Mouse (Mus musculus) liver, embryonic 11.5 days (tissue): Measurements from ENCODE around the gene Qdpr. TPM values are rescaled to one million over a fixed set of nuclear protein-coding genes. Genes with fewer than 3 reads are reported as not detected.

Experiments used
- ATAC-seq: fragments of 200-750 bp; cut with Nextera tagmentation; replicated peaks from 2 replicates; pipeline ENCODE4 v1.8.0; 2017; ENCODE audit warnings: moderate number of reproducible peaks, mild to moderate bottlenecking, moderate TSS enrichment, moderate library complexity; ENCODE audit not compliant: low FRiP score
- DNase-seq: peaks from one replicate; pipeline ENCODE4 v3.0.0-alpha.2; 2017; ENCODE audit warnings: low spot score
- H3K27ac ChIP-seq: fragments of 300-500 bp; sonication (generic); 2 replicates; pipeline ENCODE4 v1.5.1; 2014; ENCODE audit warnings: mild to moderate bottlenecking, low read depth, low read length, control low read depth
- H3K27me3 ChIP-seq: fragments of 300-500 bp; sonication (generic); replicated peaks from 2 replicates; pipeline ENCODE4 v1.6.1; 2014; ENCODE audit warnings: low read length, mixed read lengths; ENCODE audit not compliant: control insufficient read depth, insufficient read depth
- H3K36me3 ChIP-seq: fragments of 300-500 bp; sonication (generic); 2 replicates; pipeline ENCODE4 v1.6.1; 2014; ENCODE audit warnings: mild to moderate bottlenecking, low read length, moderate library complexity, mixed read lengths; ENCODE audit not compliant: control insufficient read depth, insufficient read depth
- H3K4me1 ChIP-seq: fragments of 300-500 bp; sonication (generic); replicated peaks from 2 replicates; pipeline ENCODE4 v1.6.1; 2014; ENCODE audit warnings: low read length, mixed read lengths; ENCODE audit not compliant: control insufficient read depth, insufficient read depth
- H3K4me2 ChIP-seq: fragments of 300-500 bp; sonication (generic); 2 replicates; pipeline ENCODE4 v1.6.1; 2014; ENCODE audit warnings: mild to moderate bottlenecking, control low read depth, moderate library complexity
- H3K4me3 ChIP-seq: fragments of 300-500 bp; sonication (generic); 2 replicates; pipeline ENCODE4 v1.5.1; 2014; ENCODE audit warnings: low read depth, low read length, control low read depth
- H3K9ac ChIP-seq: fragments of 300-500 bp; sonication (generic); 2 replicates; pipeline ENCODE4 v1.6.1; 2014; ENCODE audit warnings: low read depth, low read length, control low read depth
- H3K9me3 ChIP-seq: fragments of 300-500 bp; sonication (generic); 2 replicates; pipeline ENCODE4 v1.6.1; 2016; ENCODE audit warnings: low read length, inconsistent platforms, mixed read lengths; ENCODE audit not compliant: control insufficient read depth
- WGBS: fragments of 180-500 bp; shearing (Covaris S2); extraction: QIAGEN DNeasy Blood & Tissue Kit; methylation state at CpG from one replicate; pipeline ENCODE4 v1.1.7; 2014; 5-methylcytosine and 5-hydroxymethylcytosine counted together
- polyA plus RNA-seq: library from polyadenylated mRNA; unstranded; fragments of >200 nt; fragmentation: Nextera tagmentation; extraction: Ambion mirVana; gene quantifications from 2 replicates; pipeline ENCODE4 v1.2.1, GENCODE M21; 2014

Qdpr gene
- polyA plus RNA-seq, 1 experiment from 2014 or later, result 116 TPM

DNA sequence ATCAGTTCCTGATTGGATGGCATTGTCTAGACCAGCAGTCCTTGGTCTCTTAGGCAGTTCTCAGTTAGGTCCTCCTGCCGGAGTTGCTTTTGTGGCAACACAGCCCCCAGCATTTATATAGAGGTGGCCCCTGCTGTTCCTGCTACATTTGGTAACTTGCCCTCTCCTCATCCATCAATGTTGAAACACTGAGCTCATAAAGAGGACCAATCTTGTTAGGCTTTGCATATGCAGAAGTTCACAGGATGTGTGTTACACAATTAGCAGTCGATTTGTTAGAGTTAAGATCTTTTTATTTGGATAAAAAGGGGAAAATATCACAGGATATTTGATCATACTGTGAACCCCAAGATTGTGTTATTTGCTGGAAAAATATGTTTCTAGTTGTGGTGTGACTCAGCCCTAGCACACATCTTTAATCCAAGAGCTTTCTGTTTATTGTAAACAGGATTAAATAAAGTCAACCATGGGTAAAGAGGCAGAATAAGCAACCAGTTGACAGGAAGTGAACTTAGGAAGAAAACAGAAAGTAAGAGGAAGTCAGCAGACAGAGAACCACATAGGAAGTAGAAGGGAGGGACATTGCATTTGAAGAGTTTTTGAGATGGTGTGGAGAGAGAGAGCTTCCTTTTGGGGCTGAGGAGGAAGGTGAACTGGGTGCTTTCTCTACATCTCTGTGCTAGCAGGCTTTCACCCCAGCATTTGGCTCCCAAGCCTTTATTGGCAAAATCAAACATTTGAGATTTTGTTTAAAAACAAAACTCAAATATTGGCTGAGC, 65.8 kb downstream of the Qdpr start:
- DNase-seq (no peak), ATAC-seq (no peak)
- Histone ChIP-seq H3K4me1 (no peaks in the 10 kb centered on the region), H3K36me3 (no peaks in the 10 kb centered on the region), H3K27ac (no peak overlapping the region), H3K27me3 (no peaks in the 10 kb centered on the region), H3K9ac (no peak overlapping the region), H3K9me3 (no peaks in the 10 kb centered on the region), H3K4me2 (no peak overlapping the region), H3K4me3 (no peak overlapping the region)
- WGBS, result 70% methylated on average over 2 of the region's 2 CpGs

Other genes starting within 250 kb of the Qdpr start
- not detected in 2 replicates for gene Clrn2, start 3.5 kb upstream of the Qdpr start, polyA plus RNA-seq
- gene Lap3, start 43.1 kb upstream of the Qdpr start, polyA plus RNA-seq, result 112 and 115 TPM in 2 replicates
- gene Med28, start 70.0 kb upstream of the Qdpr start, polyA plus RNA-seq, result 184 and 198 TPM in 2 replicates
- gene Fam184b, start 189.4 kb upstream of the Qdpr start, polyA plus RNA-seq, result 0.36 and 0.45 TPM in 2 replicates
- gene Ncapg, start 219.7 kb upstream of the Qdpr start, polyA plus RNA-seq, result 67.0 and 79.6 TPM in 2 replicates